Mouse (Mus musculus) intestine, embryonic 14.5 days (tissue): Measurements from ENCODE around the gene Bmp6. TPM values are rescaled to one million over a fixed set of nuclear protein-coding genes. Genes with fewer than 3 reads are reported as not detected.
A peak's percentile ranks its signal among the peaks of the same experiment; 100 is the strongest.

Source experiments
- ATAC-seq: fragments of 200-750 bp; cut with Nextera tagmentation; replicated peaks from 2 replicates; pipeline ENCODE4 v1.8.0; 2017; ENCODE audit warnings: low read depth, moderate number of reproducible peaks, moderate TSS enrichment, moderate library complexity; ENCODE audit not compliant: low FRiP score, low TSS enrichment
- DNase-seq: peaks from one replicate; pipeline ENCODE4 v3.0.0-alpha.2; 2018; ENCODE audit warnings: low spot score
- H3K27ac ChIP-seq: fragments of 300-500 bp; sonication (generic); 2 replicates; pipeline ENCODE4 v1.5.1; 2014; ENCODE audit warnings: low read depth, mild to moderate bottlenecking, control low read depth
- H3K27me3 ChIP-seq: fragments of 300-500 bp; sonication (generic); replicated peaks from 2 replicates; pipeline ENCODE4 v1.6.1; 2014; ENCODE audit warnings: low read length, control low read depth; ENCODE audit not compliant: control insufficient read depth, insufficient read depth
- H3K36me3 ChIP-seq: fragments of 300-500 bp; sonication (generic); 2 replicates; pipeline ENCODE4 v1.6.1; 2014; ENCODE audit warnings: low read length, control low read depth; ENCODE audit not compliant: control insufficient read depth, insufficient read depth
- H3K4me1 ChIP-seq: fragments of 300-500 bp; sonication (generic); replicated peaks from 2 replicates; pipeline ENCODE4 v1.6.1; 2014; ENCODE audit warnings: low read length, control low read depth, mixed read lengths; ENCODE audit not compliant: control insufficient read depth, insufficient read depth
- H3K4me2 ChIP-seq: fragments of 300-500 bp; sonication (generic); 2 replicates; pipeline ENCODE4 v1.6.1; 2014; ENCODE audit warnings: low read length
- H3K4me3 ChIP-seq: fragments of 300-500 bp; sonication (generic); 2 replicates; pipeline ENCODE4 v1.5.1; 2014; ENCODE audit warnings: low read depth, low read length, control low read depth, mixed read lengths
- H3K9ac ChIP-seq: fragments of 300-500 bp; sonication (generic); 2 replicates; pipeline ENCODE4 v1.6.1; 2014; ENCODE audit warnings: mild to moderate bottlenecking, low read length
- H3K9me3 ChIP-seq: fragments of 300-500 bp; sonication (generic); 2 replicates; pipeline ENCODE4 v1.6.1; 2016; ENCODE audit warnings: low read length, control low read depth; ENCODE audit not compliant: control insufficient read depth
- WGBS: fragments of 180-500 bp; shearing (Covaris S2); extraction: QIAGEN DNeasy Blood & Tissue Kit; methylation state at CpG from one replicate; pipeline ENCODE4 v1.1.7; 2014; 5-methylcytosine and 5-hydroxymethylcytosine counted together
- polyA plus RNA-seq: library from polyadenylated mRNA; unstranded; fragments of >200 nt; fragmentation: Nextera tagmentation; extraction: Ambion mirVana; gene quantifications from 2 replicates; pipeline ENCODE4 v1.2.1, GENCODE M21; 2014

The Bmp6 gene
- polyA plus RNA-seq, 1 experiment from 2014 or later, result 1.9 TPM

DNA sequence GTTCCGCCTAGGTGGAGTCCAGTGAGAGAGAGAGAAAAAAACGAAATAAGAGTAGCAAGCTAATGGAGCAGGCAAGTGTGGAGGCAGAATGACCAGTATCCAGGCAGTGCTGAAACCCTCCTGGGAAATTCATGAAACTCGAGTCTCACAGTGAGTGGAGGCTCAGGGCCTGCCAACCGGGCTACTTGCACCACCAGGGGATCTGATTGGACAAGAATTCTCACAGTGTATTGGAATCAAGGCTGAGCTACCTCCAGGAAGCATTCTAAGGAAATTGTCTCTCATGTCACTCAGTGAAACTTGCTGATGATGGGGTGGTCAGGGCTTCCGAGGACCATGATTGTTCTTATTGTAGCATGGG is 2.8 kb downstream of the Bmp6 start:
- peaks cover 11% of the 10 kb centered on the region; the same call in 1 of the 2 replicates for H3K4me1 ChIP-seq
- ATAC-seq, result no peak
- H3K9ac ChIP-seq, result no peak overlapping the region
- no peaks in the 10 kb centered on the region for H3K36me3 ChIP-seq
- 42% methylated on average over 5 of the region's 5 CpGs for WGBS
- no peak for DNase-seq
- no peak overlapping the region for H3K27ac ChIP-seq
- H3K4me3 ChIP-seq, result no peak overlapping the region
- H3K27me3 ChIP-seq, result peaks cover 46% of the 10 kb centered on the region
- no peaks in the 10 kb centered on the region for H3K9me3 ChIP-seq
- 0 out of 2 replicates have a peak overlapping the region, but pooled peaks have one; percentile 88 for H3K4me2 ChIP-seq

DNA sequence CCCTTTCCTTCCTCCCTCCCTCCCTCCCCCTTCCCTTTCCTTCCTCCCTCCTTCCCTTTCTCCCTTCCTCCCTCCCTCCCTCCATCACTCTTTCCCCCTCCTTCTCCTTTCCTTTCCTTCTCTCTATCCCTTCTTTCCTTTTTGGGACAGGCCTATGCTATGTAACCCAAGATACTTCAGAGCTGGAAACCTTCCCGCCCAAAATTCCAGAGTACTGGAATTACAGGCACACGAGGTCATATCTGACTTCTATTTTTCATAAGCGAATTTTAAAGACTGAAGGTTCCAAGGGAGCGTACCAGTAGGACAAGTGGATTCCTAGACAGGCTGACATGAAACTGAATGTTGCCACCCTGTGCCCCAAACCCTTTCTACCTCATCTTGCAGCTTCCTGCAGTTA is 4.1 kb downstream of the Bmp6 start:
- H3K4me3 ChIP-seq, result no peak overlapping the region
- peaks cover 11% of the 10 kb centered on the region; the same call in 1 of the 2 replicates for H3K4me1 ChIP-seq
- no peak overlapping the region for H3K4me2 ChIP-seq
- no peak overlapping the region for H3K9ac ChIP-seq
- H3K36me3 ChIP-seq, result no peaks in the 10 kb centered on the region
- H3K9me3 ChIP-seq, result no peaks in the 10 kb centered on the region
- no peak overlapping the region for H3K27ac ChIP-seq
- no peak for ATAC-seq
- 76% methylated on average over 4 of the region's 4 CpGs for WGBS
- DNase-seq, result no peak
- H3K27me3 ChIP-seq, result peaks cover 42% of the 10 kb centered on the region

DNA sequence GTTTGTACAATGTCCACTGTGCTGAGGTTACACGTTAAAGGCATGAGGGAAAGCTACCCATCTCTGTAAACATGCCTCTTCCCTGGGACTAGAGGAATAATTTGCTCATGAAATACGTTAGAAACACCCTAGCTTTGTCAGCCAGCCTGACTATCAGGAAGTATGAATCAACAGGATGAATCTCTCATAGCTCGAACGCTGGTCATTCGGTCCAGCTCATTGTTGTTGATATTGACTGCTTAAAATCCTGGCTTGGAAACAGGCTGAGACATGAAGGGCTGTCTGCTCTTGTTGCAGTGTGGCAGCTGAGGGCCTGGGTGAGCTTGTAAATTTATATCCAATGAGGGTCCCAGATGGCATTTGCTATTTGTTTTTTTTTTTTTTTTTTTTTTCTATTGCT is 4.9 kb downstream of the Bmp6 start:
- Histone ChIP-seq H3K9ac (no peak overlapping the region), H3K9me3 (no peaks in the 10 kb centered on the region)
- no peak for DNase-seq

DNA sequence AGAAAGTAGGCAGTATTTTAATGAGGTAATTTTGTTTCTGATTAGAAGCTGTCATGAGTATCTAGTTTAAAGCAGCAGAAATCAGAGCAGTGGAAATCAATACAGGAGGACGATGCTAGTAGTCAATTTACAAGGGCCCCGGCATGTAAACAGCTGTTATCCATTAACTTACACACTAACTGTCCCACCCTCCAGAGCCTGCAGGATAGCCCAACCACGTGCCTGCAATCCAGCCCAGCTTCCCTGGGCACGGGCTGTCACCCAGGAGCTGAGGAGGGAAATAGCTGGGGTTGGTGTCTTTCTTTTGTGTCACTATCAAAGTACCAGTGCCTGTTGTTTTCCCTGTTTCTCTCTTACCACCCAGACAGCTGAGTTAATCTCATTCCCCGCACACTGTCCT is 7.1 kb downstream of the Bmp6 start:
- H3K4me3 ChIP-seq, result no peak overlapping the region
- no peak overlapping the region for H3K27ac ChIP-seq
- H3K27me3 ChIP-seq, result peaks cover 17% of the 10 kb centered on the region
- no peaks in the 10 kb centered on the region for H3K9me3 ChIP-seq
- 20% methylated on average over 5 of the region's 5 CpGs for WGBS
- ATAC-seq (no peak), DNase-seq (no peak)
- no peaks in the 10 kb centered on the region for H3K36me3 ChIP-seq
- no peak overlapping the region for H3K4me2 ChIP-seq
- no peak overlapping the region for H3K9ac ChIP-seq
- peaks cover 8% of the 10 kb centered on the region; the same call in 1 of the 2 replicates for H3K4me1 ChIP-seq

More for the DNA sequence above, 4.9 kb downstream of the Bmp6 start:
- H3K4me3 ChIP-seq, result no peak overlapping the region
- no peak for ATAC-seq
- WGBS, result 57% methylated on average over 5 of the region's 5 CpGs
- no peak overlapping the region for H3K4me2 ChIP-seq
- no peaks in the 10 kb centered on the region for H3K36me3 ChIP-seq
- peaks cover 36% of the 10 kb centered on the region for H3K27me3 ChIP-seq
- peaks cover 11% of the 10 kb centered on the region; the same call in 1 of the 2 replicates for H3K4me1 ChIP-seq
- no peak overlapping the region for H3K27ac ChIP-seq

DNA sequence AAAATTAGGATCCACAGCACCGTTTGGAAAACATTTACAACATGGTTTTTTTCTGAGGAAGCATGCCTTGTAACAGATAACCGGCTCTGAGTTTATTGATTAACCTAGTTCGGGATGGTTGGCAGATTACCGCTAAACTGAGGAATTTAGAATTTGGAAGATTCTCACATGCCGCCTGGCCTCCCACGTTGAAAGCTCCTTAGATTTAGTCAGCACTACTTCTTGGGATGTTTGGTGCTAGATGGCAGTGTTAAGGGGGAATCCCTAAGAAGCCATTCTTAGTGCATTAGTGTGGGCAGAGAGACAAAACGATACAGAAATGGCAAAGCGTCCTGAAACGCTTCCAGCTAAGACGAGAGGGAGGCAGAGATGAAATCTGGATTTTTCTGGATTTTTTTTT is 8.1 kb downstream of the Bmp6 start:
- Histone ChIP-seq H3K36me3 (no peaks in the 10 kb centered on the region), H3K4me2 (no peak overlapping the region), H3K27me3 (peaks cover 7% of the 10 kb centered on the region), H3K9ac (no peak overlapping the region), H3K4me1 (peaks cover 6% of the 10 kb centered on the region; the same call in 1 of the 2 replicates), H3K4me3 (no peak overlapping the region), H3K27ac (no peak overlapping the region), H3K9me3 (no peaks in the 10 kb centered on the region)
- 64% methylated on average over 10 of the region's 10 CpGs for WGBS
- DNase-seq (no peak), ATAC-seq (no peak)

DNA sequence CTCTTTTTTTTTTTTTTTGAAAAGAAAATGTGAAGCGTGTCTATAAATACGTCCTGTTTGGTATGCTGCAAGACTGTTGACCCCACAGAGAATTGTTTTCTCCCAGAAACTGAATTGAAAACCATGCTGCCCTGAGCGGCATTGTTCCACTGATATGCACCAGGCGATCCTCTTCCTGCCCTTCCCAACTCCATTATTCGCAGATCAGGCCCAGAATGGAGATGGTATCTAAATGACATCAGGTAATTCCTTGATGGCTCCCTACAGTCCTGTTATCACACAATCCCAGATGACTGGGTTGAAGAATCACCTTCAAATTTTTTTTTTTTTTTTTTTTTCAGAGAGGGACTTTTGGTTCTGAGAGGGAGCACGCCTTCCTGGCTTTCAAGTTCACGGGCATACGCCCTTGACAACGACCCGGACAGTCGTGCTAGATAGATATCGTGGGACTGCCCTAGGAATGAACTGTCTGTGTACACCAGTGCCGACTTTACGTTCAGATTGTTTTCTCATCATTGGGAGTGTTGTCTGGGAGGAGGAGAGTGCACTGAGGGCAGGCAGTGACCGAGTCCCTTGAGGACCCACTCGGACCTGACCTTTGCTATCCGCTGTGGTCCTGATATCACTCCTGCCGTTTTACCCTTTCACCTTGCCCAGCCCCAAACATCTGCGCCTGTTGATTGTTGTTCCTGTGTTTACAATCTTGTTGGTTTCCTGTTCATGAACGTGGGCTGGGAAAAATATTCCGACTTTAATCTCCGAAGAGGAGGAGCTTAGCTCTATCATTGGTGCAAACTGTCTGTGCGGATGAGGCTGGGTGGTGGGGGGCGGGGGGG is 8.7 kb downstream of the Bmp6 start:
- 66% methylated on average over 24 of the region's 24 CpGs for WGBS
- ATAC-seq, result no peak
- no peaks in the 10 kb centered on the region for H3K36me3 ChIP-seq
- no peak overlapping the region for H3K27ac ChIP-seq
- no peaks in the 10 kb centered on the region for H3K9me3 ChIP-seq
- no peak for DNase-seq
- H3K4me3 ChIP-seq, result no peak overlapping the region
- H3K9ac ChIP-seq, result no peak overlapping the region
- peaks cover under 1% of the 10 kb centered on the region; the same call in 1 of the 2 replicates for H3K27me3 ChIP-seq
- H3K4me2 ChIP-seq, result no peak overlapping the region
- H3K4me1 ChIP-seq, result peaks cover 6% of the 10 kb centered on the region; the same call in 1 of the 2 replicates

DNA sequence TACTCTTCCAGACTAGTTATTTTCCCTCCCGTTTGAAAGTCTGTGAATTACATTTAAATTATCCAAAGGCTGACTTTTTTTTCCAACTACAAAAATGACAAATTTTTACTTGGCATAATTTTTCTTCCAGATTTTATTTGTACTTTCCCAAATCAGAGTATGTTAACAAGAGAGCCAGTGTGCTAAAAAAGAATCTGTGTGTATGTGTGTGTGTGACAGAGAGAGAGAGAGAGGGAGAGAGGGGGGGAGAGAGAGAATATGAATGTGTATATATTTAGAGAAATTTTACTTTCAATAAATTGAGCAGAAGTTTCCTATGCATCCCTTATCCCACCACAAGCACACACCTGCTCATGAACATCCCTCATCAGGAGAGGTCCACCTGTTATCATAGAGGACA is 9.4 kb downstream of the Bmp6 start:
- Histone ChIP-seq H3K27ac (no peak overlapping the region), H3K4me1 (peaks cover 6% of the 10 kb centered on the region; the same call in 1 of the 2 replicates), H3K36me3 (no peaks in the 10 kb centered on the region), H3K4me2 (no peak overlapping the region), H3K27me3 (no peaks in the 10 kb centered on the region), H3K4me3 (no peak overlapping the region), H3K9me3 (no peaks in the 10 kb centered on the region), H3K9ac (no peak overlapping the region)
- DNase-seq (no peak), ATAC-seq (no peak)
- WGBS, result 64% methylated on average over 1 of the region's 1 CpGs

DNA sequence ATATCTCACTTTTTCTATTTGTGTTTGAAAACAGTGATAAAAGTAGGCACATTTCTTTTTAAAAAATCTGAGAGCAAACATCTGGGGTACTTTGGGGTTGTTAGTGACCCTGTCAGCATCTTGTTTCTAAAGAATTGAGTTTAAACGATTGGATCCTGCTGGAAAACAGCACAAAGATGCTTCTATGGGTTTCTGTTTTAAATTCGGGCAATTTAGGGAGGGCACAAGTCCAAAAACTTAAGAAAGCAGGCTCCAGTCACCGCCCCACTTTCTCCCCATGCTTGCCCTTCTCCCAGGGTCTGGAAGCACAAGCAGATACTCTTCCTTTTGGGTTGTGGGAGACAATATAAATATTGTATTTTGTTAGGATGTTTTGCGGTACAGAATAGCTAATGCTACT is 14.1 kb downstream of the Bmp6 start:
- Histone ChIP-seq H3K27me3 (no peaks in the 10 kb centered on the region), H3K4me2 (no peak overlapping the region), H3K36me3 (no peaks in the 10 kb centered on the region), H3K9me3 (no peaks in the 10 kb centered on the region), H3K4me3 (no peak overlapping the region), H3K4me1 (no peaks in the 10 kb centered on the region), H3K27ac (no peak overlapping the region), H3K9ac (no peak overlapping the region)
- WGBS, result 65% methylated on average over 4 of the region's 4 CpGs
- DNase-seq, result no peak
- ATAC-seq, result no peak

DNA sequence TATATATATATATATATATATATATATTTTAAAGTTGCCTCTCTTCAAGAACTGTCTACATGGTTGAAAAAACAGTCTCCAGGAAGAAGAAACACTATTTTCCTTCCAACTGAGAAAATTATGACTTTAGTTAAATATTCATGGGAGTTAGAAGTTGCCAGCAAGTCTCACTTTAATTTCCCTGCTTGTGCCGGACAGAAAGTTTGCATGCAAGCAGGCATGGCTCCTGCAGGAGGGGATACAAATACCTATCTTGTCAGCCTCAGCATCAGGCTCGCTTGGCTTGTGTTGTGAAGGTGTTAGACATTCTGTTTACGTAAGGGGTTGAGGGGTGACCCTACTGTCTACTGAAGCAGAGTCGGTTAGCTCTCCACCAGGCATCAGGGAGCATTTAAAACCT is 17.8 kb downstream of the Bmp6 start:
- H3K4me1 ChIP-seq, result no peaks in the 10 kb centered on the region
- H3K4me2 ChIP-seq, result no peak overlapping the region
- H3K27me3 ChIP-seq, result no peaks in the 10 kb centered on the region
- no peaks in the 10 kb centered on the region for H3K9me3 ChIP-seq
- H3K36me3 ChIP-seq, result no peaks in the 10 kb centered on the region
- 68% methylated on average over 4 of the region's 4 CpGs for WGBS
- H3K9ac ChIP-seq, result no peak overlapping the region
- ATAC-seq (no peak), DNase-seq (no peak)
- H3K4me3 ChIP-seq, result no peak overlapping the region
- H3K27ac ChIP-seq, result no peak overlapping the region
